Mouse (Mus musculus): Measurements from ENCODE around the gene Cryba2. TPM values are rescaled to one million over a fixed set of nuclear protein-coding genes. Genes with fewer than 3 reads are reported as not detected.
A peak's percentile ranks its signal among the peaks of the same experiment; 100 is the strongest.

Gene Cryba2
- polyA plus RNA-seq, 1 experiment from 2014 or later: not detected

DNA sequence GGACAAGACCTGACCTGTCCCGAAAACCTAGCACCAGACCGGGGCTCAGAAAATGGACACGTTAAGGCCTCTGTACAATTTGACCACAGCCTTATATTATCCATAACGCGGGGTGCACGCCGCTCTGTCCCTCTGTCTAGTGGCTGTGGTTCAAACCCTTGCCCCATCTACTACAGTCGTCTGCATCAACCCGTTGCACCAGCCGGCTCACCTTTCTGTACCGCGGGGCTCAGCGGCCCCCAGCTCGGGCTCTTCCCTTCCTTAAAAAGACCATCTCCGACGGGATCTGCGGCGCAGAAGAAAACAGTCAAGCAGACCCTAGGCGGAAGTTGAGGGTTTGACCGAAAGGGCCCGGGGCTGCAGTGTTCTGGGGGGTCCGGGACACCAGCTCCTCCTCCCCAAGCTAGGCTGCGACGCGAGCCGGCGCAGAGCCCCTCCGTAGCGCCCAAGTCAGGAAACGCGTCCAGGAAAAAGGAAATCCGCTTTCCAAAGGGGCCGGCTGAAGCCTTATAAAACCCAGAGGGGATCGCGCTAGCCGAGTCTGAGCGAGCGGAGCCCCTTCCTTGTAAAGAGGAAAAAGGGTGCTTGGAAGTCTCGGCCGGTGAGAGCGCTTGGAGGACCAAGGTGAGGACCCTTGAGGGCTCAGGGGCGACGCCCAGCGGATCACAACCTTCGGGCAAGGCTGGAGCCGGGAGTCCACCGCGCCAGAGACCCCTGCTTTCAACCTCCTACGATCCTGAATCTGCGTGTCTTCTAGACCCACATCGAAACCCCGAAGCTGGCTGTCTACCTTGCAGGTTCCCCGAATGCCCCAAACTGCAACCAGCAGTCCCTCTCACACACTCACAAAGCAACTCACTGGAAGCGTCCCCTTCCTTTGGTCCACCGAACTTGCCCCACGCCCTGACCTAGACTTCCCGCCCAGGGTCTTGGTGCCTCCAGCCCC, 8.5 kb downstream of the Cryba2 start:
- Histone ChIP-seq H3K27me3 (ENCODE audit: insufficient read depth, low read length) (peaks cover 88% of the 10 kb centered on the region), H3K4me2 (replicated peaks; ENCODE audit: low read depth, low read length) (peak overlapping the region; percentile 57), H3K9ac (replicated peaks; ENCODE audit: low read length) (no peak overlapping the region), H3K9me3 (ENCODE audit: low read length) (no peaks in the 10 kb centered on the region), H3K36me3 (ENCODE audit: insufficient read depth, low read length) (no peaks in the 10 kb centered on the region), H3K4me3 (ENCODE audit: low read length) (peak overlapping the region; percentile 38), H3K4me1 (ENCODE audit: insufficient read depth, low read length) (peaks cover 26% of the 10 kb centered on the region), H3K27ac (ENCODE audit: low read length) (no peak overlapping the region)
- WGBS: under 1% methylated on average over 57 of the region's 57 CpGs
- ATAC-seq (ENCODE audit: low FRiP score, low TSS enrichment): no peak

DNA sequence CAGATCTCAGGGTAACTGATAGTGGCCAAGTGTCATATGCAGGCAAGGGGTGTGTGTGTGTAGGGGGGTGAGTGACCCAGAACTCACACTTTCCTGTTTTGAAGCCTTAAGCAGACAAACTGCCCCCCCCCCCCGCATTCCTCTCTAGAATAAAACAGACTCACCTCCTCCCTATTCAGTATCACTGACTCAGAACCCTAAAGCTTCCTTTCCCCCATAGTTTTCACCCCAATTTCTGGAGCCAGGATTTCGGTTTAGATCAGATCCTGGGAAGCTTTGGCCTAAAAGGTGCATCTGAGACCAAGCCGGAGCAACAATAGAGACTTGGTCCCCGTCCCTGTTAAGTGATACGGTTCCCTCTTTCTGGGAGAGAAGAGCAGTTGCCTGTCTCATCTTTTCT, 9.5 kb downstream of the Cryba2 start:
- no peaks in the 10 kb centered on the region for H3K36me3 ChIP-seq (ENCODE audit: insufficient read depth, low read length)
- H3K4me2 ChIP-seq (replicated peaks; ENCODE audit: low read depth, low read length): no peak overlapping the region
- H3K27me3 ChIP-seq (ENCODE audit: insufficient read depth, low read length): peaks cover 93% of the 10 kb centered on the region
- no peak overlapping the region for H3K4me3 ChIP-seq (ENCODE audit: low read length)
- 7% methylated on average over 5 of the region's 5 CpGs for WGBS
- peaks cover 26% of the 10 kb centered on the region for H3K4me1 ChIP-seq (ENCODE audit: insufficient read depth, low read length)
- no peak overlapping the region for H3K27ac ChIP-seq (ENCODE audit: low read length)
- H3K9ac ChIP-seq (replicated peaks; ENCODE audit: low read length): no peak overlapping the region
- H3K9me3 ChIP-seq (ENCODE audit: low read length): no peaks in the 10 kb centered on the region
- no peak for ATAC-seq (ENCODE audit: low FRiP score, low TSS enrichment)

DNA sequence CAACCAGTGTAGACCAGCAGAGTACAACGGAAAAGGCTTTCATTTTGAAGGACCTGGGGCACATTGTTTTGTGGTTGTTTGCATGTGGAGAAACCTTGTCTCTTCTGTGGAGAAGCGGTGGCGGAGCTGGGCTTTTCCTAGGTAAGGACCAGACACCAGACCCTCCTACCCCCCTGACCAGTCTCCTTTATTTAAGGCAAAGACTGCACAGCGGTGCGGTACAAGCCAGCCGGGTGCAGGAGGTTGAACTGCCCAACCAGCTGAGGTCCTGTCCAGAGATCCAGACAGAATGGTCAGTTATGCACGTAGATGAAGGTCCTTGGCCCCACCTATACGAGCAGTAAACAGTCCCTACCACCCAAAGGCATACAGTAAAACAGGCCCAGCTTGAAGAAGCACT, 10.1 kb downstream of the Cryba2 start:
- WGBS: 8% methylated on average over 8 of the region's 8 CpGs
- ATAC-seq (ENCODE audit: low FRiP score, low TSS enrichment): no peak
- Histone ChIP-seq H3K9me3 (ENCODE audit: low read length) (no peaks in the 10 kb centered on the region), H3K27me3 (ENCODE audit: insufficient read depth, low read length) (peaks cover 92% of the 10 kb centered on the region), H3K4me2 (replicated peaks; ENCODE audit: low read depth, low read length) (peak overlapping the region; percentile 54), H3K9ac (replicated peaks; ENCODE audit: low read length) (no peak overlapping the region), H3K27ac (ENCODE audit: low read length) (no peak overlapping the region), H3K4me3 (ENCODE audit: low read length) (peak overlapping the region; percentile 38; the same call in 1 of the 2 replicates), H3K36me3 (ENCODE audit: insufficient read depth, low read length) (no peaks in the 10 kb centered on the region), H3K4me1 (ENCODE audit: insufficient read depth, low read length) (peaks cover 26% of the 10 kb centered on the region)

GRCm38 (mm10) chr1:74882055-74882734, 10.7 kb downstream of the Cryba2 start:
- Histone ChIP-seq H3K4me3 (ENCODE audit: low read length) (peak overlapping the region; percentile 38), H3K27ac (ENCODE audit: low read length) (no peak overlapping the region), H3K9ac (replicated peaks; ENCODE audit: low read length) (no peak overlapping the region), H3K4me1 (ENCODE audit: insufficient read depth, low read length) (peaks cover 26% of the 10 kb centered on the region), H3K36me3 (ENCODE audit: insufficient read depth, low read length) (no peaks in the 10 kb centered on the region), H3K27me3 (ENCODE audit: insufficient read depth, low read length) (peaks cover 87% of the 10 kb centered on the region), H3K9me3 (ENCODE audit: low read length) (no peaks in the 10 kb centered on the region), H3K4me2 (replicated peaks; ENCODE audit: low read depth, low read length) (peak overlapping the region; percentile 54)
- WGBS: under 1% methylated on average over 69 of the region's 74 CpGs
- no peak for ATAC-seq (ENCODE audit: low FRiP score, low TSS enrichment)

- Histone ChIP-seq H3K27me3 (ENCODE audit: insufficient read depth, low read length) (peaks cover 74% of the 10 kb centered on the region), H3K4me3 (ENCODE audit: low read length) (0 out of 2 replicates have a peak overlapping the region, but pooled peaks have one; percentile 18), H3K27ac (ENCODE audit: low read length) (no peak overlapping the region), H3K4me1 (ENCODE audit: insufficient read depth, low read length) (peaks cover 25% of the 10 kb centered on the region), H3K4me2 (replicated peaks; ENCODE audit: low read depth, low read length) (no peak overlapping the region), H3K9ac (replicated peaks; ENCODE audit: low read length) (no peak overlapping the region), H3K9me3 (ENCODE audit: low read length) (no peaks in the 10 kb centered on the region), H3K36me3 (ENCODE audit: insufficient read depth, low read length) (no peaks in the 10 kb centered on the region)
- 3% methylated on average over 18 of the region's 18 CpGs for WGBS
- no peak for ATAC-seq (ENCODE audit: low FRiP score, low TSS enrichment)
Measured at GRCm38 (mm10) chr1:74880785-74881360, 12.1 kb downstream of the Cryba2 start.

DNA sequence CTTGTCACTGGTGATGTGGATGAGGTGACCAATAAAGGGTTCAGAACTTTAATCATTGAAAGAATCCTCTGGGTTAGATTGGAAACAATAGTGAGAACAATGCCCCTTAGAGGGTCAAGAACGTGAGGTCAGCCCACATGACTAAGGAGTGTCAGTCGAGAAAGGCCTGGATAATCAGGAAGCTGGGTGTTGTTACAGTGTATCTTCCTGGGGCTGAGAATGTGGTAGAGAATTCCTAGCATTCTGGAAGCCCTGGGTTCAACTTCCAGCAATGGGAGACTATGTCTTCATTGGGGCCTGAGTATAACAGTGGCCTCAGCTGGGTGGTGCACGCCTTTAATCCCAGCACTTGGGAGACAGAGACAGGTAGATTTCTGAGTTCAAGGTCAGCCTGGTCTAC, 15.7 kb downstream of the Cryba2 start:
- Histone ChIP-seq H3K4me2 (replicated peaks; ENCODE audit: low read depth, low read length) (no peak overlapping the region), H3K4me3 (ENCODE audit: low read length) (no peak overlapping the region), H3K9me3 (ENCODE audit: low read length) (no peaks in the 10 kb centered on the region), H3K36me3 (ENCODE audit: insufficient read depth, low read length) (no peaks in the 10 kb centered on the region), H3K4me1 (ENCODE audit: insufficient read depth, low read length) (peaks cover 4% of the 10 kb centered on the region), H3K27me3 (ENCODE audit: insufficient read depth, low read length) (peaks cover 40% of the 10 kb centered on the region), H3K9ac (replicated peaks; ENCODE audit: low read length) (no peak overlapping the region), H3K27ac (ENCODE audit: low read length) (no peak overlapping the region)
- WGBS: 65% methylated on average over 3 of the region's 3 CpGs
- no peak for ATAC-seq (ENCODE audit: low FRiP score, low TSS enrichment)

DNA sequence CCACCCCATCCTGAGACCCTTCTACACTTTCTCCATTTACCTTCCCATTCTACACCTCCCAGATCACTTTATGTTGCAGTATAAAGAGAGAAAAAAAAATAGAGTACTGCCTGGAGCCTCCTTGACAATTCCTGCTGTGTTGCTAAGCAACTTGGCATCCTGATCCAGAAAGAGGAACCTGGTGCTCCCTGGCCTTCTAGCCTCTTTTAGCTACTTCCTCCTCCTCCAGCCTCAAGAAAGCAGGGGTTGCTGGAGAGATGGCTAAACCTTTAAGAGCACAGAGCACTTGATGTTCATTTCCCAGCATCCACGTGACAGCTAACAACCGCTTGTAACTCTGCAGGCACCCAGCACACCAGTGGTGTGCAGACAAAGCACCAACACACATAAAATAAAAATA, 20.7 kb downstream of the Cryba2 start:
- H3K9me3 ChIP-seq (ENCODE audit: low read length): no peaks in the 10 kb centered on the region
- H3K4me1 ChIP-seq (ENCODE audit: insufficient read depth, low read length): no peaks in the 10 kb centered on the region
- H3K36me3 ChIP-seq (ENCODE audit: insufficient read depth, low read length): no peaks in the 10 kb centered on the region
- no peak overlapping the region for H3K9ac ChIP-seq (replicated peaks; ENCODE audit: low read length)
- WGBS: 65% methylated on average over 2 of the region's 2 CpGs
- H3K27me3 ChIP-seq (ENCODE audit: insufficient read depth, low read length): peaks cover 12% of the 10 kb centered on the region
- ATAC-seq (ENCODE audit: low FRiP score, low TSS enrichment): no peak
- H3K4me2 ChIP-seq (replicated peaks; ENCODE audit: low read depth, low read length): no peak overlapping the region
- no peak overlapping the region for H3K27ac ChIP-seq (ENCODE audit: low read length)
- no peak overlapping the region for H3K4me3 ChIP-seq (ENCODE audit: low read length)

DNA sequence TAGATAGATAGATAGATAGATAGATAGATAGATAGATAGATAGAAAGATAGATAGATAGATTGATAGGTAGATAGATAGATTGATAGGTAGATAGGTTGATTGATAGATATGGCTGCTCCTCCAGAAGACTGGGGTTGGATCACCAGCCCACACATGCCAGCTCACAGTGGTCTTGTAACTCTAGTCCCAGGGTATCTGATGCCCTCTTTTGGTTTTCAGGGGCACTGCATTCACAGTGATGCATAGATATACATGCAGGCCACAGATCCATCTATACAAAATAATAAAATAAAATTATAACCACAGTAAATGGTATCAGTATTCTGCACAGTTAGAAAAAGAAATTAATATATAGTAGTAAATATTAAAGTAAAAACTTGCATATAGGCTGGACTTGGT, 31.2 kb downstream of the Cryba2 start:
- Histone ChIP-seq H3K27ac (ENCODE audit: low read length) (no peak overlapping the region), H3K4me3 (ENCODE audit: low read length) (no peak overlapping the region), H3K4me1 (ENCODE audit: insufficient read depth, low read length) (peaks cover 10% of the 10 kb centered on the region; the same call in 1 of the 2 replicates), H3K27me3 (ENCODE audit: insufficient read depth, low read length) (peaks cover 39% of the 10 kb centered on the region), H3K9me3 (ENCODE audit: low read length) (no peaks in the 10 kb centered on the region), H3K36me3 (ENCODE audit: insufficient read depth, low read length) (no peaks in the 10 kb centered on the region), H3K4me2 (replicated peaks; ENCODE audit: low read depth, low read length) (no peak overlapping the region), H3K9ac (replicated peaks; ENCODE audit: low read length) (no peak overlapping the region)
- ATAC-seq (ENCODE audit: low FRiP score, low TSS enrichment): no peak

GRCm38 (mm10) chr1:74859223-74859984, 33.5 kb downstream of the Cryba2 start:
- no peak for ATAC-seq (ENCODE audit: low FRiP score, low TSS enrichment)
- 36% methylated on average over 6 of the region's 6 CpGs for WGBS
- Histone ChIP-seq H3K36me3 (ENCODE audit: insufficient read depth, low read length) (no peaks in the 10 kb centered on the region), H3K27me3 (ENCODE audit: insufficient read depth, low read length) (peaks cover 61% of the 10 kb centered on the region), H3K9me3 (ENCODE audit: low read length) (no peaks in the 10 kb centered on the region), H3K4me2 (replicated peaks; ENCODE audit: low read depth, low read length) (no peak overlapping the region), H3K4me3 (ENCODE audit: low read length) (no peak overlapping the region), H3K9ac (replicated peaks; ENCODE audit: low read length) (no peak overlapping the region), H3K4me1 (ENCODE audit: insufficient read depth, low read length) (peaks cover 22% of the 10 kb centered on the region), H3K27ac (ENCODE audit: low read length) (no peak overlapping the region)

Data from kidney, embryonic 16.5 days (tissue).